Mouse (Mus musculus): ENCODE results near the gene Ptx3. TPM values are rescaled to one million over a fixed set of nuclear protein-coding genes. Genes with fewer than 3 reads are reported as not detected.

Gene Ptx3
- polyA plus RNA-seq (2015; fragmentation: Nextera tagmentation; extraction: Ambion mirVana) = 2.0 and 2.8 TPM in 2 replicates

GRCm38 (mm10) chr3:66219655-66220191 lies at the start of gene Ptx3:
Gene Ptx3, plus strand, starts transcription at chr3:66219910.
- H3K27ac ChIP-seq (ENCODE audit: low read length) = no peak within 1 kb of the TSS
- no peaks in the 10 kb centered on the region for H3K36me3 ChIP-seq (ENCODE audit: control insufficient read depth, insufficient read depth, low read length)
- peak within 1 kb of the TSS; percentile 98 for H3K4me2 ChIP-seq (ENCODE audit: low read depth, low read length)
- 0 out of 2 replicates have a peak, but pooled peaks have one; percentile 21 for ATAC-seq (ENCODE audit: low read depth)
- H3K4me1 ChIP-seq (replicated peaks; ENCODE audit: control insufficient read depth, insufficient read depth, low read length) = peaks cover 5% of the 10 kb centered on the region
- WGBS = 9% methylated on average over 20 of the region's 20 CpGs
- H3K9ac ChIP-seq (ENCODE audit: low read length) = peak within 1 kb of the TSS; percentile 53
- peaks cover 8% of the 10 kb centered on the region for H3K27me3 ChIP-seq (ENCODE audit: control insufficient read depth, insufficient read depth, low read depth, low read length)
- H3K9me3 ChIP-seq (ENCODE audit: control insufficient read depth, low read length) = no peaks in the 10 kb centered on the region
- peak within 1 kb of the TSS; percentile 55 for H3K4me3 ChIP-seq (ENCODE audit: low read length)

GRCm38 (mm10) chr3:66172907-66173306 lies 46.8 kb upstream of the Ptx3 start:
- H3K4me1 ChIP-seq (replicated peaks; ENCODE audit: control insufficient read depth, insufficient read depth, low read length) = no peaks in the 10 kb centered on the region
- WGBS = 46% methylated on average over 5 of the region's 5 CpGs
- no peak overlapping the region for H3K9ac ChIP-seq (ENCODE audit: low read length)
- H3K36me3 ChIP-seq (ENCODE audit: control insufficient read depth, insufficient read depth, low read length) = no peaks in the 10 kb centered on the region
- no peak overlapping the region for H3K4me3 ChIP-seq (ENCODE audit: low read length)
- H3K27ac ChIP-seq (ENCODE audit: low read length) = no peak overlapping the region
- no peaks in the 10 kb centered on the region for H3K9me3 ChIP-seq (ENCODE audit: control insufficient read depth, low read length)
- no peaks in the 10 kb centered on the region for H3K27me3 ChIP-seq (ENCODE audit: control insufficient read depth, insufficient read depth, low read depth, low read length)
- H3K4me2 ChIP-seq (ENCODE audit: low read depth, low read length) = no peak overlapping the region
- ATAC-seq (ENCODE audit: low read depth) = peak; percentile 81

GRCm38 (mm10) chr3:66179647-66180046 lies 40.1 kb upstream of the Ptx3 start:
- no peak overlapping the region for H3K4me2 ChIP-seq (ENCODE audit: low read depth, low read length)
- no peaks in the 10 kb centered on the region for H3K36me3 ChIP-seq (ENCODE audit: control insufficient read depth, insufficient read depth, low read length)
- 64% methylated on average over 2 of the region's 2 CpGs for WGBS
- H3K9me3 ChIP-seq (ENCODE audit: control insufficient read depth, low read length) = no peaks in the 10 kb centered on the region
- H3K4me1 ChIP-seq (replicated peaks; ENCODE audit: control insufficient read depth, insufficient read depth, low read length) = no peaks in the 10 kb centered on the region
- H3K4me3 ChIP-seq (ENCODE audit: low read length) = no peak overlapping the region
- no peak for ATAC-seq (ENCODE audit: low read depth)
- no peaks in the 10 kb centered on the region for H3K27me3 ChIP-seq (ENCODE audit: control insufficient read depth, insufficient read depth, low read depth, low read length)
- H3K9ac ChIP-seq (ENCODE audit: low read length) = no peak overlapping the region
- no peak overlapping the region for H3K27ac ChIP-seq (ENCODE audit: low read length)

GRCm38 (mm10) chr3:66193910-66194562 lies 25.7 kb upstream of the Ptx3 start:
- no peak for ATAC-seq (ENCODE audit: low read depth)
- Histone ChIP-seq H3K4me3 (ENCODE audit: low read length) (no peak overlapping the region), H3K27ac (ENCODE audit: low read length) (no peak overlapping the region), H3K4me2 (ENCODE audit: low read depth, low read length) (no peak overlapping the region), H3K9me3 (ENCODE audit: control insufficient read depth, low read length) (no peaks in the 10 kb centered on the region), H3K9ac (ENCODE audit: low read length) (no peak overlapping the region), H3K27me3 (ENCODE audit: control insufficient read depth, insufficient read depth, low read depth, low read length) (no peaks in the 10 kb centered on the region), H3K36me3 (ENCODE audit: control insufficient read depth, insufficient read depth, low read length) (no peaks in the 10 kb centered on the region), H3K4me1 (replicated peaks; ENCODE audit: control insufficient read depth, insufficient read depth, low read length) (no peaks in the 10 kb centered on the region)
- WGBS = 75% methylated on average over 3 of the region's 3 CpGs

GRCm38 (mm10) chr3:66208836-66209573 lies 10.7 kb upstream of the Ptx3 start:
- no peaks in the 10 kb centered on the region for H3K36me3 ChIP-seq (ENCODE audit: control insufficient read depth, insufficient read depth, low read length)
- H3K9ac ChIP-seq (ENCODE audit: low read length) = no peak overlapping the region
- 73% methylated on average over 4 of the region's 4 CpGs for WGBS
- H3K27me3 ChIP-seq (ENCODE audit: control insufficient read depth, insufficient read depth, low read depth, low read length) = no peaks in the 10 kb centered on the region
- H3K4me2 ChIP-seq (ENCODE audit: low read depth, low read length) = no peak overlapping the region
- no peak for ATAC-seq (ENCODE audit: low read depth)
- no peaks in the 10 kb centered on the region for H3K9me3 ChIP-seq (ENCODE audit: control insufficient read depth, low read length)
- H3K4me1 ChIP-seq (replicated peaks; ENCODE audit: control insufficient read depth, insufficient read depth, low read length) = no peaks in the 10 kb centered on the region
- H3K27ac ChIP-seq (ENCODE audit: low read length) = no peak overlapping the region
- H3K4me3 ChIP-seq (ENCODE audit: low read length) = no peak overlapping the region

GRCm38 (mm10) chr3:66213524-66213923 lies 6.2 kb upstream of the Ptx3 start:
- ATAC-seq (ENCODE audit: low read depth) = no peak
- Histone ChIP-seq H3K9ac (ENCODE audit: low read length) (no peak overlapping the region), H3K4me2 (ENCODE audit: low read depth, low read length) (no peak overlapping the region), H3K4me3 (ENCODE audit: low read length) (no peak overlapping the region), H3K27me3 (ENCODE audit: control insufficient read depth, insufficient read depth, low read depth, low read length) (no peaks in the 10 kb centered on the region), H3K9me3 (ENCODE audit: control insufficient read depth, low read length) (no peaks in the 10 kb centered on the region), H3K27ac (ENCODE audit: low read length) (no peak overlapping the region), H3K4me1 (replicated peaks; ENCODE audit: control insufficient read depth, insufficient read depth, low read length) (no peaks in the 10 kb centered on the region; the same call in 1 of the 2 replicates), H3K36me3 (ENCODE audit: control insufficient read depth, insufficient read depth, low read length) (no peaks in the 10 kb centered on the region)
- WGBS = 93% methylated on average over 1 of the region's 1 CpGs

GRCm38 (mm10) chr3:66215759-66216158 lies 4.0 kb upstream of the Ptx3 start:
- peak; percentile 60; the same call in 1 of the 2 replicates for ATAC-seq (ENCODE audit: low read depth)
- no peaks in the 10 kb centered on the region for H3K27me3 ChIP-seq (ENCODE audit: control insufficient read depth, insufficient read depth, low read depth, low read length)
- no peak overlapping the region for H3K4me2 ChIP-seq (ENCODE audit: low read depth, low read length)
- H3K4me3 ChIP-seq (ENCODE audit: low read length) = no peak overlapping the region
- H3K27ac ChIP-seq (ENCODE audit: low read length) = no peak overlapping the region
- H3K9me3 ChIP-seq (ENCODE audit: control insufficient read depth, low read length) = no peaks in the 10 kb centered on the region
- H3K4me1 ChIP-seq (replicated peaks; ENCODE audit: control insufficient read depth, insufficient read depth, low read length) = peaks cover 4% of the 10 kb centered on the region; the same call in 1 of the 2 replicates
- no peak overlapping the region for H3K9ac ChIP-seq (ENCODE audit: low read length)
- 36% methylated on average over 8 of the region's 8 CpGs for WGBS
- H3K36me3 ChIP-seq (ENCODE audit: control insufficient read depth, insufficient read depth, low read length) = no peaks in the 10 kb centered on the region

GRCm38 (mm10) chr3:66220554-66221242 lies 988 bp downstream of the Ptx3 start:
- Histone ChIP-seq H3K4me3 (ENCODE audit: low read length) (peak overlapping the region; percentile 55), H3K36me3 (ENCODE audit: control insufficient read depth, insufficient read depth, low read length) (no peaks in the 10 kb centered on the region), H3K4me2 (ENCODE audit: low read depth, low read length) (peak overlapping the region; percentile 98), H3K27me3 (ENCODE audit: control insufficient read depth, insufficient read depth, low read depth, low read length) (peaks cover 8% of the 10 kb centered on the region), H3K9ac (ENCODE audit: low read length) (peak overlapping the region; percentile 53), H3K4me1 (replicated peaks; ENCODE audit: control insufficient read depth, insufficient read depth, low read length) (peaks cover 10% of the 10 kb centered on the region), H3K9me3 (ENCODE audit: control insufficient read depth, low read length) (no peaks in the 10 kb centered on the region), H3K27ac (ENCODE audit: low read length) (no peak overlapping the region)
- ATAC-seq (ENCODE audit: low read depth) = peak; percentile 90
- 0% methylated on average over 53 of the region's 54 CpGs for WGBS

GRCm38 (mm10) chr3:66221243-66221611 lies 1.5 kb downstream of the Ptx3 start:
- Histone ChIP-seq H3K4me2 (ENCODE audit: low read depth, low read length) (peak overlapping the region; percentile 98), H3K9ac (ENCODE audit: low read length) (peak overlapping the region; percentile 53), H3K9me3 (ENCODE audit: control insufficient read depth, low read length) (no peaks in the 10 kb centered on the region), H3K4me1 (replicated peaks; ENCODE audit: control insufficient read depth, insufficient read depth, low read length) (peaks cover 10% of the 10 kb centered on the region), H3K36me3 (ENCODE audit: control insufficient read depth, insufficient read depth, low read length) (no peaks in the 10 kb centered on the region), H3K27ac (ENCODE audit: low read length) (no peak overlapping the region), H3K4me3 (ENCODE audit: low read length) (peak overlapping the region; percentile 55), H3K27me3 (ENCODE audit: control insufficient read depth, insufficient read depth, low read depth, low read length) (peaks cover 8% of the 10 kb centered on the region)
- ATAC-seq (ENCODE audit: low read depth) = peak; percentile 68
- WGBS = 2% methylated on average over 11 of the region's 11 CpGs

All from lung, embryonic 16.5 days (tissue).